Mouse (Mus musculus) small intestine, adult 10 weeks (tissue): ENCODE measurements around the gene Tsnax. TPM values are rescaled to one million over a fixed set of nuclear protein-coding genes. Genes with fewer than 3 reads are reported as not detected.

Source experiments
- polyA plus RNA-seq: library from polyadenylated mRNA; stranded (reverse); fragments of 350-450 nt; fragmentation: Illumina TruSeq; extraction: RNeasy Lipid Tissue Mini Kit (QIAGEN cat#74804); gene quantifications from one replicate; pipeline ENCODE4 v1.2.3, GENCODE M21; 2014; ENCODE audit warnings: low replicate concordance

Tsnax gene
- polyA plus RNA-seq: 33.2 TPM

GRCm38 (mm10) chr8:125012695-125013627 lies at the start of gene Tsnax:
Gene Tsnax, plus strand, starts transcription at chr8:125012997.

GRCm38 (mm10) chr8:125053505-125054435 lies 41.0 kb downstream of the Tsnax start, which contains the start of gene Disc1:
Gene Disc1, plus strand, starts transcription at chr8:125054195.

Other genes with a start within 250 kb of the Tsnax start
- gene Trim67, start 219.9 kb upstream of the Tsnax start, polyA plus RNA-seq: not detected
- gene Gnpat, start 150.0 kb upstream of the Tsnax start, polyA plus RNA-seq: 24.9 TPM
- 13.8 TPM for gene 2810004N23Rik, start 149.9 kb upstream of the Tsnax start, polyA plus RNA-seq
- gene Exoc8, start 115.3 kb upstream of the Tsnax start, polyA plus RNA-seq: 10.8 TPM
- 13.6 TPM for gene Sprtn, start 115.1 kb upstream of the Tsnax start, polyA plus RNA-seq
- 22.6 TPM for gene Egln1, start 63.7 kb upstream of the Tsnax start, polyA plus RNA-seq
- not detected for gene Disc1, start 41.2 kb downstream of the Tsnax start, polyA plus RNA-seq